Mouse (Mus musculus) mature B cell (primary cell): ENCODE measurements around the gene Bckdhb.
"Not testable (repeated sequence)": the region's sequence is repeated elsewhere in the genome, so short reads cannot be mapped to it uniquely, and the experiment has no call there.

Source experiments
- in situ Hi-C: fragments of 300-500 bp; cut with MboI; formaldehyde crosslinking; loops from 2 replicates; pipeline ENCODE4 v1.14.3; 2019

Bckdhb gene

GRCm38 (mm10) chr9:83924878-83925687 lies at the start of gene Bckdhb:
Bckdhb (plus strand) TSS chr9:83925145.
- in situ Hi-C loops, result no loop called here

- in situ Hi-C loops, result no loop called here
Measured at GRCm38 (mm10) chr9:83882191-83882590, 42.8 kb upstream of the Bckdhb start.

- in situ Hi-C loops, result no loop called here
Measured at GRCm38 (mm10) chr9:83886149-83886548, 38.8 kb upstream of the Bckdhb start.

- in situ Hi-C loops, result no loop called here
Measured at GRCm38 (mm10) chr9:83888214-83888613, 36.7 kb upstream of the Bckdhb start.

GRCm38 (mm10) chr9:83893073-83893472 lies 31.9 kb upstream of the Bckdhb start:
- in situ Hi-C loops, result no loop called here

- in situ Hi-C loops, result no loop called here
Measured at GRCm38 (mm10) chr9:83893767-83894330, 31.1 kb upstream of the Bckdhb start.

- in situ Hi-C loops, result loop anchor here (10.0 kb wide), 1 partner anchor 87 kb away; no protein-coding TSS in a partner anchor
Measured at GRCm38 (mm10) chr9:83902086-83902485, 22.9 kb upstream of the Bckdhb start.

- in situ Hi-C loops, result loop anchor here (10.0 kb wide), 1 partner anchor 91 kb away; no protein-coding TSS in a partner anchor
Measured at GRCm38 (mm10) chr9:83905820-83906219, 19.1 kb upstream of the Bckdhb start.

- in situ Hi-C loops, result loop anchor here (10.0 kb wide), 1 partner anchor 92 kb away; no protein-coding TSS in a partner anchor
Measured at GRCm38 (mm10) chr9:83907017-83907416, 17.9 kb upstream of the Bckdhb start.

- in situ Hi-C loops, result loop anchor here (10.0 kb wide), 1 partner anchor 95 kb away; no protein-coding TSS in a partner anchor
Measured at GRCm38 (mm10) chr9:83909836-83910235, 15.1 kb upstream of the Bckdhb start.

GRCm38 (mm10) chr9:83910926-83911325 lies 14.0 kb upstream of the Bckdhb start:
- in situ Hi-C loops, result no loop called here

- in situ Hi-C loops, result no loop called here
Measured at GRCm38 (mm10) chr9:83922076-83922475, 2.9 kb upstream of the Bckdhb start.

GRCm38 (mm10) chr9:83924356-83924755 lies 589 bp upstream of the Bckdhb start:
- in situ Hi-C loops, result no loop called here

GRCm38 (mm10) chr9:83925688-83926041 lies 720 bp downstream of the Bckdhb start:
- in situ Hi-C loops, result no loop called here

- in situ Hi-C loops, result no loop called here
Measured at GRCm38 (mm10) chr9:83926302-83926701, 1.4 kb downstream of the Bckdhb start.

- in situ Hi-C loops, result not testable (repeated sequence)
Measured at GRCm38 (mm10) chr9:83939501-83939900, 14.6 kb downstream of the Bckdhb start.

GRCm38 (mm10) chr9:83940016-83940415 lies 15.1 kb downstream of the Bckdhb start:
- in situ Hi-C loops, result no loop called here

- in situ Hi-C loops, result no loop called here
Measured at GRCm38 (mm10) chr9:83940537-83941363, 15.8 kb downstream of the Bckdhb start.

GRCm38 (mm10) chr9:83951336-83951735 lies 26.4 kb downstream of the Bckdhb start:
- in situ Hi-C loops, result loop anchor here (25.0 kb wide), 1 partner anchor 1636 kb away; no protein-coding TSS in a partner anchor

GRCm38 (mm10) chr9:83956632-83957314 lies 31.8 kb downstream of the Bckdhb start:
- in situ Hi-C loops, result loop anchor here (25.0 kb wide), 1 partner anchor 1631 kb away; no protein-coding TSS in a partner anchor
